Mouse (Mus musculus) embryonic fibroblast, embryonic 13.5 days (primary cell): ENCODE measurements around the gene Zfhx3. TPM values are rescaled to one million over a fixed set of nuclear protein-coding genes. Genes with fewer than 3 reads are reported as not detected.

Experiments used
- H3K27ac ChIP-seq: 2 replicates; pipeline ENCODE4 v1.5.1; 2012; ENCODE audit warnings: low read length, control low read depth, inconsistent platforms; ENCODE audit not compliant: insufficient read depth
- H3K4me1 ChIP-seq: 2 replicates; pipeline ENCODE4 v1.6.1; 2011; ENCODE audit warnings: low read length; ENCODE audit not compliant: control insufficient read depth, insufficient read depth
- H3K4me3 ChIP-seq: 2 replicates; pipeline ENCODE4 v1.5.1; 2011; ENCODE audit warnings: mild to moderate bottlenecking, control low read depth, low read length; ENCODE audit not compliant: insufficient read depth
- CTCF ChIP-seq: IDR thresholded peaks from 2 replicates; pipeline ENCODE4 v1.5.1; 2011; ENCODE audit warnings: mild to moderate bottlenecking, control low read depth, low read length, moderate library complexity, borderline replicate concordance; ENCODE audit not compliant: insufficient read depth
- POLR2A ChIP-seq: IDR thresholded peaks from 2 replicates; pipeline ENCODE4 v1.6.1; 2011; ENCODE audit warnings: low read depth, mild to moderate bottlenecking, control low read depth, low read length, moderate library complexity
- polyA plus RNA-seq: library from polyadenylated mRNA; stranded (reverse); fragments of >200 nt; gene quantifications from 2 replicates; pipeline ENCODE4 v1.2.4, GENCODE M21; 2011; ENCODE audit warnings: low read depth; ENCODE audit not compliant: missing spikeins, insufficient read length

The Zfhx3 gene
- polyA plus RNA-seq, 1 experiment, result 30.6 TPM

- H3K4me1 ChIP-seq, result no peaks in the 10 kb centered on the region
- H3K4me3 ChIP-seq, result no peak overlapping the region
- H3K27ac ChIP-seq, result no peak overlapping the region
- no peak for TF ChIP-seq CTCF
- no peak for TF ChIP-seq POLR2A
Observed at GRCm38 (mm10) chr8:108104471-108105098, 162.1 kb downstream of the Zfhx3 start.

GRCm38 (mm10) chr8:108125053-108125452 lies 182.6 kb downstream of the Zfhx3 start:
- no peak for TF ChIP-seq CTCF
- TF ChIP-seq POLR2A, result no peak
- Histone ChIP-seq H3K4me1 (no peaks in the 10 kb centered on the region), H3K4me3 (no peak overlapping the region), H3K27ac (no peak overlapping the region)

GRCm38 (mm10) chr8:108125491-108125890 lies 183.0 kb downstream of the Zfhx3 start:
- TF ChIP-seq POLR2A, result no peak
- no peak for TF ChIP-seq CTCF
- Histone ChIP-seq H3K4me3 (no peak overlapping the region), H3K27ac (no peak overlapping the region), H3K4me1 (no peaks in the 10 kb centered on the region)

- H3K4me1 ChIP-seq, result no peaks in the 10 kb centered on the region
- no peak overlapping the region for H3K4me3 ChIP-seq
- H3K27ac ChIP-seq, result no peak overlapping the region
- TF ChIP-seq CTCF, result no peak
- no peak for TF ChIP-seq POLR2A
Observed at GRCm38 (mm10) chr8:108146536-108146935, 204.1 kb downstream of the Zfhx3 start.

DNA sequence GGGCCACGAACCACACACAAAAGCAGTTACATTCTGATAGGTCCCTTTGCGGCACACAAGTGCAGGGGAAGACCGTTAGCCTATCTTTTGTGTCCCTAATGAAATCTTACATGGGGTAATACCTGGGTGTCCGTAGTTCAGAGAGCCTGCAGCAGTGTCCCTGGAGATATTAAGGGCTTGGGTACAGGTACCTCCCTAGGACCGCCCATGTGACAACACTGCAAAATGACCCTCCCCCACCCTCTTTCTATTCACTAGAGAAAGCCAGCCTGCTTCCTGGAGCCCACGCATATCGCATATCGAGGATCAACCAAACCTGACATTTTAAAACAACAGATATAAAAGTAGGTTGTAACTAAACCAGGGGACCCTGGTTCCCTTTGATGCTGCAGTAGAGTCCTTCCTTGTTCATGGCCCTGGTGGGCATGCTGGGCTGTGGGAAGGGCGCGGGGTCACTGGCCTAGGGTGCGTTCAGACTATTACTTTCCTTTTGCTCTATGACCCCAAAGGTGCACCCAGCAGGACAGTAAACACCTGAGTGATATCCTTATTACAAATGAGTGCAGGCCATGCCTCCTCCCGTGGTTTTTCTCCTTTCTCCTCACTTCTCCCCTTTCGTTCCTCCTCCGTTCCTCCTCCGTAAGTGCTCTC lies 206.3 kb downstream of the Zfhx3 start:
- Histone ChIP-seq H3K4me3 (no peak overlapping the region), H3K4me1 (no peaks in the 10 kb centered on the region), H3K27ac (no peak overlapping the region)
- TF ChIP-seq CTCF (no peak), POLR2A (no peak)

- Histone ChIP-seq H3K27ac (no peak overlapping the region), H3K4me1 (no peaks in the 10 kb centered on the region), H3K4me3 (no peak overlapping the region)
- no peak for TF ChIP-seq CTCF
- TF ChIP-seq POLR2A, result no peak
Observed at GRCm38 (mm10) chr8:108170804-108171203, 228.4 kb downstream of the Zfhx3 start.

DNA sequence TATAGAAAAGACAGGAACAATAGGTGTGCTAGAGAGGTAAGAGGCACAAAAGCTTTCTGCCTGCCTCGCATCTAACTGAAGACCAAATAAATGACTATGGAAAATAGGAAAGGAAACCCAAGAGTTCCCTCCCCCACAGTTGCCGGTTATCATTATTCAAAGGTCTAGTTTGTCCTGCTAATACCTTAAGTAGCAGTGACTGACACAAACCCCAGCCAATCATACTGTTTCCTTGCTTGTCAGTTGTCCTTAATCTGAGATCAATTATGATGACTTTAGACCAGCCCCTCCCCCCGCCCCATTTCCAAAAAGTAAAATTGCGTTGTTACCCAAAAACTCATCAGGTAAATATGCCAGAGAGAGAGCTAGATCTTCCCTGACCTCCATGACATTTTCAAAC lies 240.9 kb downstream of the Zfhx3 start:
- TF ChIP-seq CTCF (no peak), POLR2A (no peak)
- Histone ChIP-seq H3K4me1 (no peaks in the 10 kb centered on the region; the same call in 1 of the 2 replicates), H3K4me3 (no peak overlapping the region), H3K27ac (no peak overlapping the region)

GRCm38 (mm10) chr8:108183948-108184347 lies 241.5 kb downstream of the Zfhx3 start:
- no peak overlapping the region for H3K27ac ChIP-seq
- H3K4me1 ChIP-seq, result no peaks in the 10 kb centered on the region; the same call in 1 of the 2 replicates
- TF ChIP-seq POLR2A (no peak), CTCF (no peak)
- no peak overlapping the region for H3K4me3 ChIP-seq

DNA sequence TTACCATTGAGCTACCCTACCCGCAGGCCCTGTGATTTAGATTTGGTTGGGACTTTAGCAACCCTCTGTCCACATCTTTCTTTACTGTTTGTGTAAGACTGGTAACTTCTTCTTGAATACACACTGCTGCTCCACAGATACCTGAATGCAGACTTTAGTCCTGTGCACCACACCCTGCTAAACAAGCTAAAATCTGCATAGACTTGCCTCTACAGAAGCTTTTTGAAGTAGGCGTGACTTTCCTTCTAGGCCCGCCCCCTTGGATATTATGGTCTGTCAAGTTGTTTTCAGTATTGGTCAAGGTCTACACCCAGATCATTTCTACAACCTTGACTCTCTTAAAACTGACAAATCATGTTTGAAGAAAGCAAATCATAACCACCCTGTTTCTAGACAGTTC lies 243.8 kb downstream of the Zfhx3 start:
- no peaks in the 10 kb centered on the region for H3K4me1 ChIP-seq
- TF ChIP-seq CTCF (no peak), POLR2A (no peak)
- H3K4me3 ChIP-seq, result no peak overlapping the region
- no peak overlapping the region for H3K27ac ChIP-seq

GRCm38 (mm10) chr8:108188044-108188443 lies 245.6 kb downstream of the Zfhx3 start:
- Histone ChIP-seq H3K4me1 (no peaks in the 10 kb centered on the region), H3K4me3 (no peak overlapping the region), H3K27ac (no peak overlapping the region)
- TF ChIP-seq CTCF (no peak), POLR2A (no peak)
